Mouse (Mus musculus): ENCODE measurements around the gene Krtap16-1.

DNA sequence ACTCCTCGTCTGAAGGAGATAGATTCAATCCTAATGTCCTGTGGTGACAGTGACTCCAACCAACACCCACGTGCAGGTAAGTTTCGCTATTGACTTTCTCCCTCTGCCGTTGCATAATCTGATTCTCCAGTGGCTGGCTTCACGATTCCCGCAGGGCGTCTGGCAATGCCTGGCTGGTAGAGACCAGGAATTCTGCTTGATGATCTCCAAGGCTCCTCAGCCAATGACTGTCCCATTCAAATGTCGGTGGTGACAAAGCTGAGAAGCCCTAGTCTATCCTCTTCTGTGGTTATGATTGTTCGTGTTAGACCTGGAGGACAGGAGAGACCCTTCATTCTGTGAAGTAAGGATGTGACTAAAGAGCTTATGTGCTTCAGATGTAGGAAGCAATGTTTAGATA is 3.7 kb downstream of the Krtap16-1 start:
- TF ChIP-seq CTCF (IDR thresholded peaks at IDR 0.05; ENCODE audit: insufficient read depth, low read length) (no peak), POLR2A (IDR thresholded peaks at IDR 0.05; ENCODE audit: borderline replicate concordance, extremely low read depth, low read depth, low read length) (no peak)

Data from lung, adult 2 months (tissue).